Mouse (Mus musculus): ENCODE results near the gene Gtf2h4. TPM values are rescaled to one million over a fixed set of nuclear protein-coding genes. Genes with fewer than 3 reads are reported as not detected.

Gtf2h4 gene
- polyA plus RNA-seq, 1 experiment from 2014 or later = 15.2 TPM

- peak; percentile 37 for DNase-seq
- no peak for TF ChIP-seq EP300 (IDR thresholded peaks at IDR 0.05; ENCODE audit: low read depth)
- TF ChIP-seq CTCF (IDR thresholded peaks at IDR 0.05; ENCODE audit: low read depth) = peak; percentile 69
- no peak for ATAC-seq
- H3K9ac ChIP-seq (replicated peaks) = no peak overlapping the region
- H3K4me2 ChIP-seq (ENCODE audit: low read depth, low read length) = no peak overlapping the region
- 82% methylated on average over 17 of the region's 17 CpGs for WGBS (ENCODE audit: insufficient replicate concordance)
- H3K27me3 ChIP-seq (ENCODE audit: insufficient read depth, low read length) = no peaks in the 10 kb centered on the region
- H3K9me3 ChIP-seq (ENCODE audit: low read length) = no peaks in the 10 kb centered on the region
- H3K27ac ChIP-seq (ENCODE audit: low read depth) = no peak overlapping the region
- peaks cover 19% of the 10 kb centered on the region for H3K36me3 ChIP-seq (replicated peaks; ENCODE audit: insufficient read depth, low read length)
- H3K4me1 ChIP-seq (ENCODE audit: insufficient read depth) = peaks cover 8% of the 10 kb centered on the region; the same call in 1 of the 2 replicates
- H3K4me3 ChIP-seq (ENCODE audit: low read depth, low read length) = no peak overlapping the region
Observed at GRCm38 (mm10) chr17:35665957-35666515, 7.5 kb downstream of the Gtf2h4 start.

- no peak overlapping the region for H3K4me2 ChIP-seq (ENCODE audit: low read depth, low read length)
- TF ChIP-seq EP300 (IDR thresholded peaks at IDR 0.05; ENCODE audit: low read depth) (no peak), CTCF (IDR thresholded peaks at IDR 0.05; ENCODE audit: low read depth) (no peak)
- no peak overlapping the region for H3K4me3 ChIP-seq (ENCODE audit: low read depth, low read length)
Observed at GRCm38 (mm10) chr17:35653086-35653485, 20.5 kb downstream of the Gtf2h4 start.

DNA sequence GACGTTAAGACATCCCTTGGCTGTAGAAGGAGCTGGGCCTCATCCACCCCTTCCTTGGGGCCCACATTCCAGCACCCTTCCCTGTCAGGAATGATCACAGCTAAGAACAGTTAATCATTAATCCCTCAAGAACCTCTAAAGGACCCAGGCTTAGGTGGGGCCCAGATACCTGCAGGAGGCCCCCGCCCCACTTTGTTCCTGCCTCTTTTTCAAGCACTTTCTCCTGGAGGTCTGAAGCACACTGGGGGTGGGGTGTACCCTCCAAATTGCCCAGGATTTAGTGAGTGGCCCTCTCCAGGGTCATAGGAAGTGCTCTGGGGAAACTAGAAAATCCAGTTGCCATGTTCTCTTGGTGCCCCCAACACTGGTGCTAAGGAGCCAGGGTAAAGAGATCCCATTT, 24.1 kb downstream of the Gtf2h4 start:
- Histone ChIP-seq H3K4me1 (ENCODE audit: insufficient read depth) (no peaks in the 10 kb centered on the region), H3K9me3 (ENCODE audit: low read length) (no peaks in the 10 kb centered on the region), H3K9ac (replicated peaks) (no peak overlapping the region), H3K36me3 (replicated peaks; ENCODE audit: insufficient read depth, low read length) (no peaks in the 10 kb centered on the region), H3K4me2 (ENCODE audit: low read depth, low read length) (no peak overlapping the region), H3K4me3 (ENCODE audit: low read depth, low read length) (no peak overlapping the region), H3K27ac (ENCODE audit: low read depth) (no peak overlapping the region), H3K27me3 (ENCODE audit: insufficient read depth, low read length) (no peaks in the 10 kb centered on the region)
- ATAC-seq (no peak), DNase-seq (no peak)
- WGBS (ENCODE audit: insufficient replicate concordance) = 49% methylated on average over 2 of the region's 2 CpGs
- TF ChIP-seq CTCF (IDR thresholded peaks at IDR 0.05; ENCODE audit: low read depth) (no peak), EP300 (IDR thresholded peaks at IDR 0.05; ENCODE audit: low read depth) (no peak)

More at GRCm38 (mm10) chr17:35653086-35653485, 20.5 kb downstream of the Gtf2h4 start:
- no peak for DNase-seq
- Histone ChIP-seq H3K9ac (replicated peaks) (no peak overlapping the region), H3K27me3 (ENCODE audit: insufficient read depth, low read length) (no peaks in the 10 kb centered on the region), H3K27ac (ENCODE audit: low read depth) (no peak overlapping the region), H3K36me3 (replicated peaks; ENCODE audit: insufficient read depth, low read length) (peaks cover 16% of the 10 kb centered on the region; the same call in 1 of the 2 replicates), H3K4me1 (ENCODE audit: insufficient read depth) (no peaks in the 10 kb centered on the region), H3K9me3 (ENCODE audit: low read length) (no peaks in the 10 kb centered on the region)
- no peak for ATAC-seq
- 70% methylated on average over 2 of the region's 2 CpGs for WGBS (ENCODE audit: insufficient replicate concordance)

GRCm38 (mm10) chr17:35643609-35644236, 29.8 kb downstream of the Gtf2h4 start, which contains the start of gene Mucl3:
Gene Mucl3 (minus strand): TSS chr17:35643695.
- WGBS (ENCODE audit: insufficient replicate concordance) = 61% methylated on average over 13 of the region's 13 CpGs
- no peak within 1 kb of the TSS for H3K4me3 ChIP-seq (ENCODE audit: low read depth, low read length)
- no peaks in the 10 kb centered on the region for H3K36me3 ChIP-seq (replicated peaks; ENCODE audit: insufficient read depth, low read length)
- TF ChIP-seq CTCF (IDR thresholded peaks at IDR 0.05; ENCODE audit: low read depth) (no peak), EP300 (IDR thresholded peaks at IDR 0.05; ENCODE audit: low read depth) (no peak)
- no peaks in the 10 kb centered on the region for H3K4me1 ChIP-seq (ENCODE audit: insufficient read depth)
- no peak; the same call in 1 of the 2 replicates for ATAC-seq
- no peak for DNase-seq
- H3K27me3 ChIP-seq (ENCODE audit: insufficient read depth, low read length) = no peaks in the 10 kb centered on the region; the same call in none of the 2 replicates
- H3K27ac ChIP-seq (ENCODE audit: low read depth) = no peak within 1 kb of the TSS
- no peak within 1 kb of the TSS for H3K9ac ChIP-seq (replicated peaks)
- no peak within 1 kb of the TSS for H3K4me2 ChIP-seq (ENCODE audit: low read depth, low read length)
- H3K9me3 ChIP-seq (ENCODE audit: low read length) = no peaks in the 10 kb centered on the region

DNA sequence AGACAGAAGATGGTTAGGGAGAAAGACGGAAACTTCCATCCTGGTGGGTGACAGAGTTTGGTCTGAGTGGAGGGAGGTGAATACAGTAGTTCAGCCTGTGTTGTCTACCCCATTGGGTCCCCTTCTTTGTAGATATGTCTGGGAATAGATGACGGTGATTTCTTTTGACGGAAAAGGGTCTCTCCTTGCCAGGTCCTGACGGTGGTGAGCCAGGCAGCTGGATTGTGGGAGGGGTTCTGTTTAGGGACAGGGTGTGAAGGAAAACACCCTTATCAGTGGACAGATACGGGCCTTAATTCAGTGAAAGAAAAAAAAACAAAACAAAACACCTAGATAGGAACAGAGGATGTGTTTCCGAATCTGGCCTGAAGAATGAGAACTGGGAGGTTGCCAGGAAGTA, 34.2 kb downstream of the Gtf2h4 start:
- Histone ChIP-seq H3K27ac (ENCODE audit: low read depth) (no peak overlapping the region), H3K27me3 (ENCODE audit: insufficient read depth, low read length) (peaks cover 14% of the 10 kb centered on the region), H3K4me3 (ENCODE audit: low read depth, low read length) (no peak overlapping the region), H3K9ac (replicated peaks) (no peak overlapping the region), H3K4me1 (ENCODE audit: insufficient read depth) (peaks cover 3% of the 10 kb centered on the region; the same call in 1 of the 2 replicates), H3K4me2 (ENCODE audit: low read depth, low read length) (no peak overlapping the region), H3K9me3 (ENCODE audit: low read length) (no peaks in the 10 kb centered on the region), H3K36me3 (replicated peaks; ENCODE audit: insufficient read depth, low read length) (no peaks in the 10 kb centered on the region)
- ATAC-seq = no peak
- no peak for DNase-seq
- 55% methylated on average over 6 of the region's 6 CpGs for WGBS (ENCODE audit: insufficient replicate concordance)
- TF ChIP-seq CTCF (IDR thresholded peaks at IDR 0.05; ENCODE audit: low read depth) (no peak), EP300 (IDR thresholded peaks at IDR 0.05; ENCODE audit: low read depth) (no peak)

GRCm38 (mm10) chr17:35638475-35639190, 34.9 kb downstream of the Gtf2h4 start:
- no peak overlapping the region for H3K4me2 ChIP-seq (ENCODE audit: low read depth, low read length)
- peaks cover 14% of the 10 kb centered on the region for H3K27me3 ChIP-seq (ENCODE audit: insufficient read depth, low read length)
- no peak overlapping the region for H3K4me3 ChIP-seq (ENCODE audit: low read depth, low read length)

More at GRCm38 (mm10) chr17:35638475-35639190, 34.9 kb downstream of the Gtf2h4 start:
- 18% methylated on average over 14 of the region's 14 CpGs for WGBS (ENCODE audit: insufficient replicate concordance)
- TF ChIP-seq EP300 (IDR thresholded peaks at IDR 0.05; ENCODE audit: low read depth) (no peak), CTCF (IDR thresholded peaks at IDR 0.05; ENCODE audit: low read depth) (no peak)
- ATAC-seq = peak; percentile 62
- peaks cover 3% of the 10 kb centered on the region; the same call in 1 of the 2 replicates for H3K4me1 ChIP-seq (ENCODE audit: insufficient read depth)
- H3K36me3 ChIP-seq (replicated peaks; ENCODE audit: insufficient read depth, low read length) = no peaks in the 10 kb centered on the region
- no peak overlapping the region for H3K9ac ChIP-seq (replicated peaks)
- peak; percentile 38 for DNase-seq
- no peak overlapping the region for H3K27ac ChIP-seq (ENCODE audit: low read depth)
- H3K9me3 ChIP-seq (ENCODE audit: low read length) = no peaks in the 10 kb centered on the region
